Mouse (Mus musculus) kidney, embryonic 16.5 days (tissue): ENCODE results near the gene Igflr1. TPM values are rescaled to one million over a fixed set of nuclear protein-coding genes. Genes with fewer than 3 reads are reported as not detected.

Source experiments
- ATAC-seq: fragments of 200-750 bp; cut with Nextera tagmentation; 2 replicates; pipeline ENCODE4 v1.8.0; 2017; ENCODE audit warnings: moderate TSS enrichment; ENCODE audit not compliant: low FRiP score, low TSS enrichment
- H3K27ac ChIP-seq: fragments of 300-500 bp; sonication (generic); 2 replicates; pipeline ENCODE4 v1.5.1; 2014; ENCODE audit warnings: low read length
- H3K27me3 ChIP-seq: fragments of 300-500 bp; sonication (generic); 2 replicates; pipeline ENCODE4 v1.6.1; 2014; ENCODE audit warnings: low read length, control low read depth, mixed read lengths; ENCODE audit not compliant: insufficient read depth
- H3K36me3 ChIP-seq: fragments of 300-500 bp; sonication (generic); 2 replicates; pipeline ENCODE4 v1.6.1; 2014; ENCODE audit warnings: low read length, control low read depth, mixed read lengths; ENCODE audit not compliant: insufficient read depth
- H3K4me1 ChIP-seq: fragments of 300-500 bp; sonication (generic); 2 replicates; pipeline ENCODE4 v1.6.1; 2014; ENCODE audit warnings: low read length, control low read depth, mixed read lengths; ENCODE audit not compliant: insufficient read depth
- H3K4me2 ChIP-seq: fragments of 300-500 bp; sonication (generic); replicated peaks from 2 replicates; pipeline ENCODE4 v1.6.1; 2014; ENCODE audit warnings: low read depth, low read length
- H3K4me3 ChIP-seq: fragments of 300-500 bp; sonication (generic); 2 replicates; pipeline ENCODE4 v1.5.1; 2014; ENCODE audit warnings: mild to moderate bottlenecking, low read length
- H3K9ac ChIP-seq: fragments of 300-500 bp; sonication (generic); replicated peaks from 2 replicates; pipeline ENCODE4 v1.6.1; 2014; ENCODE audit warnings: low read length
- H3K9me3 ChIP-seq: fragments of 300-500 bp; sonication (generic); 2 replicates; pipeline ENCODE4 v1.6.1; 2016; ENCODE audit warnings: low read length, control low read depth
- WGBS: fragments of 180-500 bp; shearing (Covaris S2); extraction: QIAGEN DNeasy Blood & Tissue Kit; methylation state at CpG from one replicate; pipeline ENCODE4 v1.1.7; 2014; 5-methylcytosine and 5-hydroxymethylcytosine counted together
- polyA plus RNA-seq: library from polyadenylated mRNA; unstranded; fragments of >200 nt; fragmentation: Nextera tagmentation; extraction: Ambion mirVana; gene quantifications from 2 replicates; pipeline ENCODE4 v1.2.1, GENCODE M21; 2015

The Igflr1 gene
- polyA plus RNA-seq, 1 experiment from 2014 or later = 6.0 TPM

DNA sequence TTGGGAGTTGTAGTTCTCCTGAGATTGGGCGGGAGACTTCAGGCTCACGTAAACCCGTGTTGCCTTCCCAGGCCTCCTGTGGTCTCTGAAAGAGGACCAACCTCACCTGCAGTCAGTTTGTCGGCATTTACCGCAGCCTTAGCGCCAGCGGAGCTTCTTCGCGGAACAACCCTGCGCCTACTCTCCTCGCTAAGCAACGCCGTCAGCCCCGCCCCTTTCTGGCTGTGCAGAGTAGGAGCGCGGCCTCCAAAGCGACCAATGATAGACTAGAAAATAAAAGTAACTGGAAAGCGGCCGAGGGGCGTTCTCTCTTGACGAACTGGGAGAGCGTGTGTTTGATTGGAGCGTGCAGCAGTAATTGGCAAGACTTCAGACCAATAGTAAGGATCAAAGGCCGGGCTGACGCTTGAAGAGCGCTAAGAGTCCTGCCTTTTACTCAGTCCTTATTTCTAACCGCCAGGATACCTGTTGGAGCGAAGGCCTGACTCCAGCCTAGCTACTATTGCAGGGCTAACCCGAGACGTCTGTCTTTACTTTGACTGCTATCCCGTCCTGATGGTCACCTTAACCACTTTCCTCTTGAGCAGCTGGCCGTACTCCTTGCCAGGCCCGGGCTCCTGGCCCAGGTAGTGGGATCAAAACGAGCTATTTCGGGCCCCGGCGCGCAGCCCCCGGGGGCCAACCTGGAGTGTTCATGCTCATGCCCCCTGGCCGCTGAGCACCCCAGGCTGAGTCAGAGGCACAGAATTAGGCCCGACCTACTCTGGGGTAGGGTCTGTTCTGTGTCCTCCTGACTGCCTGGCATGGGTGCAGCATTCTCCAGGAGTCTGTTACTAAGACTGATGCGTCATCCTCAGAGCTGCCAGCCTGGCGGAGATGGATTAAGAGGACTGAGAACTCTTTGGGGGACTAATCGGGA lies 12.9 kb upstream of the Igflr1 start, which contains the start of the genes Hspb6 and Proser3:
Gene Hspb6 (plus strand): TSS at position 77 of the 919 bp plus-strand sequence.
Gene Proser3 (minus strand): TSS at position 198 of the 919 bp plus-strand sequence.
- Histone ChIP-seq H3K36me3 (peaks cover 39% of the 10 kb centered on the region), H3K27ac (peak within 1 kb of the TSS; percentile 99), H3K9ac (peak within 1 kb of the TSS; percentile 87), H3K9me3 (no peaks in the 10 kb centered on the region), H3K4me2 (peak within 1 kb of the TSS; percentile 95), H3K27me3 (no peaks in the 10 kb centered on the region), H3K4me3 (peak within 1 kb of the TSS; percentile 76), H3K4me1 (peaks cover 21% of the 10 kb centered on the region)
- WGBS = 1% methylated on average over 44 of the region's 44 CpGs
- ATAC-seq = peak; percentile 95

DNA sequence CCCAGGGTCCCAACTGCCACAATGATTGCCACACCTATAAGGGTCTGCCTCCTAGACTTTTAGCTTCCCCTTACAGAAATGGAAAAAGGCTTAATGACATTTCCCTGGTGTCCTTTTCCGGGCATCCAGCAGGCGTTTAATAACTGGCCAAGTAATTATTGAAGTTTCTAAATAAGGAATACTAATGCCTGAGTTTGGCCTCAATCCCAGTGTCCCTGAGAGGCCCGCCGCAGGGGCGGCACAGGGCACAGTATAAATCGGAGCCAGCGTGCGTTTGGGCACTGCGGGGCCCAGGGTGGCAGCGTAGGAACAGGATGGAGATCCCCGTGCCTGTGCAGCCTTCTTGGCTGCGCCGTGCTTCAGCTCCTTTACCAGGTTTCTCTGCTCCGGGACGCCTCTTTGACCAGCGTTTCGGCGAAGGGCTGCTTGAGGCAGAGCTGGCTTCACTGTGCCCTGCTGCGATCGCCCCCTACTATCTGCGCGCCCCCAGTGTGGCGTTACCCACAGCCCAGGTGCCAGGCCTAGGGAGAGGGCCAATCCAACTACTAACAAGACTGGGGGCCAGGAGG lies 12.1 kb upstream of the Igflr1 start:
- peak overlapping the region; percentile 95 for H3K4me2 ChIP-seq
- no peaks in the 10 kb centered on the region for H3K9me3 ChIP-seq
- H3K9ac ChIP-seq = peak overlapping the region; percentile 84
- H3K27me3 ChIP-seq = no peaks in the 10 kb centered on the region
- WGBS = 2% methylated on average over 23 of the region's 23 CpGs
- peaks cover 25% of the 10 kb centered on the region for H3K4me1 ChIP-seq
- peak; percentile 23; the same call in 1 of the 2 replicates for ATAC-seq
- H3K36me3 ChIP-seq = peaks cover 36% of the 10 kb centered on the region
- H3K4me3 ChIP-seq = peak overlapping the region; percentile 76
- H3K27ac ChIP-seq = peak overlapping the region; percentile 99

- peaks cover 34% of the 10 kb centered on the region for H3K36me3 ChIP-seq
- H3K4me2 ChIP-seq = peak overlapping the region; percentile 95
- no peak for ATAC-seq
- H3K27me3 ChIP-seq = no peaks in the 10 kb centered on the region
- H3K4me1 ChIP-seq = peaks cover 34% of the 10 kb centered on the region
- WGBS = 83% methylated on average over 22 of the region's 22 CpGs
- H3K4me3 ChIP-seq = peak overlapping the region; percentile 76
- H3K9ac ChIP-seq = peak overlapping the region; percentile 84; the same call in 1 of the 2 replicates
- no peaks in the 10 kb centered on the region for H3K9me3 ChIP-seq
- no peak overlapping the region for H3K27ac ChIP-seq
These were observed 11.2 kb upstream of the Igflr1 start for GRCm38 (mm10) chr7:30553810-30554584.

DNA sequence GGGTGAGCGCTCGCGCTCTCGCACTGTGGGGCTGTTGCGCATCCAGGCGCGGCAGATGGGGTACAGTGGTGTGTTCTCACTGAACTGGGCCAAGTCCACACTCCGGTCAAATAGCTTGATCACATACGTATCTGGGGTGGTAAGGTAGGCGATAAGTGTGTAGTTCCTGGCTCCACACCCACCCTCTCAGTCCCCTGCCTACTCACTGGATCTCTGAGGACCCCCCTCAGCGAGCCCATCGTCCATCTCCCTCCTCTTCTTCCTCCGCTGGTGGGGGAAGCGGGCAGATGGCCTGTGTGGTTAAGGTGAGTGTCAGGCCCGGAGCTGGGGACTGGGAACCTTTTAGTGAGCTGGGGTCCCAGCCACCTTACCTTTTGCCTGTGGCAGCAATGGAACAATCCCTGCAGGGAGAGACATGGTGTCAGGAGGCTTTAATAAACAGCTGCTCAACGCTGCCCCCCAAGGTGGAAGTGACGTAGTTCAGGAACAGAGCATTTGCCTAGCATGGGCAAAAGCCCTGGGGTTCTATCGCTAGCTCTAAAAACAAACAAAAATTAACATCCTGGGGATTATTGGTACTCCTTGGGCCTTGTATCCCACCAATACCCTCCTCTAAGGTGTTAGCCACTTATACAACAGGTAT lies 8.2 kb upstream of the Igflr1 start:
- Histone ChIP-seq H3K9ac (no peak overlapping the region), H3K27ac (no peak overlapping the region), H3K4me2 (no peak overlapping the region), H3K4me1 (peaks cover 26% of the 10 kb centered on the region), H3K27me3 (no peaks in the 10 kb centered on the region), H3K9me3 (no peaks in the 10 kb centered on the region), H3K4me3 (no peak overlapping the region), H3K36me3 (peaks cover 31% of the 10 kb centered on the region)
- WGBS = 93% methylated on average over 18 of the region's 18 CpGs
- no peak for ATAC-seq

DNA sequence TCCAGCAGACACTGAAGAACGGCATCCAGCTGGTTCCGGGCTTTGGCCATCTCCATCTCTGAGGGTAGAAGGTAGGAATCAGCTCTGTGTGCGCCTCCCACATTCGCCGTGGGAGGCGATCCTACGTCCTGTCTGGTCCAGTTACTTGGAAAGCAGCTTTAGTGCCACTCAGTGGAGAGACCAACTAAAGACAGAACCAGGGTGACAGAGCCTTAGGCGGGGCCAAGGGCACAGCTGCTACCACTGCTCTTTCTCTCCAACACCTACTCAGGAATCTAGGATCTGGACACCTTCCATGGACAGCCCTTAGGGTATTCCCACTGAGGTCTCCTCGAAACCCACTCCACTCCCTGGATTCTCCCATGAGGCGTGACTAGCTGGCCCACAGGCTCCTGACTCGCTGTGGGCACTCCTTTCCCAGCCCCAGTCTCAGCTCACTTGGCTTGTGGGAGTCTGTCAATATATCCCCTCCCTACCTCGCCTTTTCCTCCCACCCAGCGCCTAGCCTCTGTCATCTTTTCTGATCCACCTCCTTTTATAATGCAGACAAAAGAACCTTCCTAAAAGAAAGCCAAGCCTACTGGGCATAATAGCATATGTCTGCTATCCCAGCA lies 7.2 kb upstream of the Igflr1 start:
- Histone ChIP-seq H3K4me2 (peak overlapping the region; percentile 96), H3K9me3 (no peaks in the 10 kb centered on the region), H3K4me1 (peaks cover 21% of the 10 kb centered on the region), H3K27ac (no peak overlapping the region), H3K27me3 (no peaks in the 10 kb centered on the region), H3K4me3 (peak overlapping the region; percentile 81), H3K36me3 (peaks cover 31% of the 10 kb centered on the region), H3K9ac (peak overlapping the region; percentile 83)
- 84% methylated on average over 13 of the region's 13 CpGs for WGBS
- no peak for ATAC-seq

- Histone ChIP-seq H3K4me3 (peak overlapping the region; percentile 81), H3K9me3 (no peaks in the 10 kb centered on the region), H3K27me3 (no peaks in the 10 kb centered on the region), H3K36me3 (peaks cover 31% of the 10 kb centered on the region), H3K4me2 (peak overlapping the region; percentile 96), H3K27ac (peak overlapping the region; percentile 17; the same call in 1 of the 2 replicates), H3K9ac (peak overlapping the region; percentile 83), H3K4me1 (peaks cover 14% of the 10 kb centered on the region)
- 13% methylated on average over 12 of the region's 12 CpGs for WGBS
- no peak for ATAC-seq
These were observed 6.4 kb upstream of the Igflr1 start for GRCm38 (mm10) chr7:30558656-30559442.

DNA sequence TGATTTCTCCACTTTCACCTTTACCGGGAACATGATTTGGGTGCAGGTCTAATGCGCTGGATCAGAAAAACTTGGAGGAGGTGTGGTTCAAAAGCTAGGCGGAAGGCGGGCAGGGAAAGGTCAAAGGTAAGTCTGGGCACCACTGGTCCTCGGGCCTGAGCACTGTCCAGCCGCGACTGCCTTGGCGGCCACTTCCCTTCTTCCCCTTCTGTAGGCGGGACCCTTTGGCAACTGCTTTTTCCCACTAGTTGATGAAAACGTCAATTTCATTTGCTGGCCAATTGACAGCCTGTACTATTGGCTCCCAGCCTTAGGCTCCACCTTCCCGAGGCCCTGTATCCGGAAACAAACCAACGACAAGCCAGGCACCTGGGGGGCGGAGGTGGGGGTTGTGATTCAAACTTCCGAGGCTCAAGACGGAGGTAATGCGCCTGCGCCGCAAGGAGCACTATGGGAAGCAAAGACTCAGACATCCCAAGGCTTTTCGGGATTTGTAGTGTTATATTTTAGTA lies 5.7 kb upstream of the Igflr1 start, which contains the start of gene Lin37:
Gene Lin37 (minus strand): TSS at position 396 of the 512 bp plus-strand sequence.
- Histone ChIP-seq H3K9me3 (no peaks in the 10 kb centered on the region), H3K4me2 (peak within 1 kb of the TSS; percentile 96), H3K4me3 (peak within 1 kb of the TSS; percentile 81), H3K4me1 (peaks cover 19% of the 10 kb centered on the region), H3K27ac (peak within 1 kb of the TSS; percentile 48), H3K9ac (peak within 1 kb of the TSS; percentile 83), H3K36me3 (peaks cover 25% of the 10 kb centered on the region), H3K27me3 (no peaks in the 10 kb centered on the region)
- ATAC-seq = peak; percentile 89
- WGBS = under 1% methylated on average over 20 of the region's 20 CpGs

DNA sequence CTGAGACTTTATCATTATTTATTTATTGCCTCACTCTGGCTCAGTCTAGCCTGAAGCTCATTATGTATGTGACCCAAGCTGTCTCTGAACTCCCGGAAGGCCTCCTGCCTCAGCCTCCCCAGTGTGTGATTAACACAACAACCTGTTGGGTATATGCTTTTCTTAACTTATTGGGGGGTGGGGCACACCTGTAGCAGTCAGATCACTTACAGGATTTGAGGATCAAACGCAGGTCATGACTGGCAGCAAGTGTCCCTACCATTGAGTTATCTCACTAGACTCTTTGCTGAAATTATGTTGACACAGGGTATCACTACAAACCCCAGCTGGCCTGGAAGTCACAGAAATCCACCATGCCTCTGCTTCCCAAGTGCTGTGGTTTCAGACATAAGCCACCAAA lies 4.9 kb upstream of the Igflr1 start:
- WGBS = 64% methylated on average over 2 of the region's 2 CpGs

More for the DNA sequence above, 4.9 kb upstream of the Igflr1 start:
- H3K4me2 ChIP-seq = no peak overlapping the region
- no peak overlapping the region for H3K4me3 ChIP-seq
- no peak for ATAC-seq
- H3K27ac ChIP-seq = no peak overlapping the region
- H3K27me3 ChIP-seq = no peaks in the 10 kb centered on the region
- no peak overlapping the region for H3K9ac ChIP-seq
- H3K4me1 ChIP-seq = peaks cover 19% of the 10 kb centered on the region
- peaks cover 22% of the 10 kb centered on the region for H3K36me3 ChIP-seq
- no peaks in the 10 kb centered on the region for H3K9me3 ChIP-seq
